Mouse (Mus musculus): ENCODE measurements at regions not wholly inside any gene's neighbourhood (a gene's known extent, or its start where the extent isn't known, plus 50 kb on each side); places are given as distances from the start of the nearest gene placed in this dataset.

- TF ChIP-seq CTCF (IDR thresholded peaks at IDR 0.05; ENCODE audit: control insufficient read depth, insufficient read depth, low read length) (no peak), POLR2A (IDR thresholded peaks at IDR 0.05; ENCODE audit: borderline replicate concordance, control insufficient read depth, low read depth, low read length) (no peak)
Measured at GRCm38 (mm10) chr4:127517539-127517938, 159.6 kb upstream of the Gjb5 start.

Measured in bone marrow, adult 2 months (tissue).